Mouse (Mus musculus): Measurements from ENCODE around the gene Fras1. TPM values are rescaled to one million over a fixed set of nuclear protein-coding genes. Genes with fewer than 3 reads are reported as not detected.

Gene Fras1
- polyA plus RNA-seq, 1 experiment from 2014 or later, result 3.4 TPM

- TF ChIP-seq CTCF (IDR thresholded peaks at IDR 0.05; ENCODE audit: low read depth), result no peak
- TF ChIP-seq EP300 (optimal IDR thresholded peaks at IDR 0.05), result no peak
- no peaks in the 10 kb centered on the region for H3K27me3 ChIP-seq (ENCODE audit: control insufficient read depth, insufficient read depth, low read length)
- WGBS, result 70% methylated on average over 2 of the region's 2 CpGs
- DNase-seq (ENCODE audit: low spot score) (no peak), ATAC-seq (ENCODE audit: low FRiP score, low TSS enrichment) (no peak)
- no peaks in the 10 kb centered on the region for H3K4me1 ChIP-seq (replicated peaks; ENCODE audit: control insufficient read depth, insufficient read depth)
- H3K27ac ChIP-seq (replicated peaks), result no peak overlapping the region
- no peaks in the 10 kb centered on the region for H3K9me3 ChIP-seq (ENCODE audit: control insufficient read depth, low read length)
- H3K9ac ChIP-seq (ENCODE audit: low read length), result no peak overlapping the region
- H3K4me2 ChIP-seq (replicated peaks; ENCODE audit: low read depth), result no peak overlapping the region
- H3K4me3 ChIP-seq (ENCODE audit: low read depth, low read length), result no peak overlapping the region
- no peaks in the 10 kb centered on the region for H3K36me3 ChIP-seq (ENCODE audit: control insufficient read depth, insufficient read depth, low read length)
Observed at GRCm38 (mm10) chr5:96455241-96455640, 81.5 kb downstream of the Fras1 start.

- Histone ChIP-seq H3K27me3 (ENCODE audit: control insufficient read depth, insufficient read depth, low read length) (no peaks in the 10 kb centered on the region), H3K4me3 (ENCODE audit: low read depth, low read length) (no peak overlapping the region), H3K27ac (replicated peaks) (no peak overlapping the region), H3K4me1 (replicated peaks; ENCODE audit: control insufficient read depth, insufficient read depth) (no peaks in the 10 kb centered on the region), H3K9ac (ENCODE audit: low read length) (no peak overlapping the region), H3K36me3 (ENCODE audit: control insufficient read depth, insufficient read depth, low read length) (no peaks in the 10 kb centered on the region), H3K4me2 (replicated peaks; ENCODE audit: low read depth) (no peak overlapping the region), H3K9me3 (ENCODE audit: control insufficient read depth, low read length) (no peaks in the 10 kb centered on the region)
- TF ChIP-seq EP300 (optimal IDR thresholded peaks at IDR 0.05) (no peak), CTCF (IDR thresholded peaks at IDR 0.05; ENCODE audit: low read depth) (no peak)
- DNase-seq (ENCODE audit: low spot score) (no peak), ATAC-seq (ENCODE audit: low FRiP score, low TSS enrichment) (no peak; the same call in 1 of the 2 replicates)
- WGBS, result 34% methylated on average over 4 of the region's 4 CpGs
Observed at GRCm38 (mm10) chr5:96457436-96457958, 83.7 kb downstream of the Fras1 start.

- ATAC-seq (ENCODE audit: low FRiP score, low TSS enrichment) (no peak), DNase-seq (ENCODE audit: low spot score) (no peak)
- H3K27me3 ChIP-seq (ENCODE audit: control insufficient read depth, insufficient read depth, low read length), result no peaks in the 10 kb centered on the region
- H3K4me3 ChIP-seq (ENCODE audit: low read depth, low read length), result no peak overlapping the region
- H3K4me2 ChIP-seq (replicated peaks; ENCODE audit: low read depth), result no peak overlapping the region
- no peaks in the 10 kb centered on the region for H3K4me1 ChIP-seq (replicated peaks; ENCODE audit: control insufficient read depth, insufficient read depth)
- no peaks in the 10 kb centered on the region for H3K36me3 ChIP-seq (ENCODE audit: control insufficient read depth, insufficient read depth, low read length)
- TF ChIP-seq CTCF (IDR thresholded peaks at IDR 0.05; ENCODE audit: low read depth), result no peak
- TF ChIP-seq EP300 (optimal IDR thresholded peaks at IDR 0.05), result no peak
- H3K9ac ChIP-seq (ENCODE audit: low read length), result no peak overlapping the region
- no peak overlapping the region for H3K27ac ChIP-seq (replicated peaks)
- H3K9me3 ChIP-seq (ENCODE audit: control insufficient read depth, low read length), result no peaks in the 10 kb centered on the region
- WGBS, result 48% methylated on average over 4 of the region's 4 CpGs
Observed at GRCm38 (mm10) chr5:96459605-96460004, 85.8 kb downstream of the Fras1 start.

GRCm38 (mm10) chr5:96462197-96462596, 88.4 kb downstream of the Fras1 start:
- TF ChIP-seq CTCF (IDR thresholded peaks at IDR 0.05; ENCODE audit: low read depth) (no peak), EP300 (optimal IDR thresholded peaks at IDR 0.05) (no peak)
- no peak overlapping the region for H3K4me3 ChIP-seq (ENCODE audit: low read depth, low read length)
- 90% methylated on average over 2 of the region's 2 CpGs for WGBS
- H3K27me3 ChIP-seq (ENCODE audit: control insufficient read depth, insufficient read depth, low read length), result no peaks in the 10 kb centered on the region
- H3K27ac ChIP-seq (replicated peaks), result no peak overlapping the region
- no peaks in the 10 kb centered on the region for H3K9me3 ChIP-seq (ENCODE audit: control insufficient read depth, low read length)
- H3K36me3 ChIP-seq (ENCODE audit: control insufficient read depth, insufficient read depth, low read length), result no peaks in the 10 kb centered on the region
- DNase-seq (ENCODE audit: low spot score) (no peak), ATAC-seq (ENCODE audit: low FRiP score, low TSS enrichment) (no peak)
- no peak overlapping the region for H3K4me2 ChIP-seq (replicated peaks; ENCODE audit: low read depth)
- no peak overlapping the region for H3K9ac ChIP-seq (ENCODE audit: low read length)
- H3K4me1 ChIP-seq (replicated peaks; ENCODE audit: control insufficient read depth, insufficient read depth), result no peaks in the 10 kb centered on the region

- DNase-seq (ENCODE audit: low spot score) (no peak), ATAC-seq (ENCODE audit: low FRiP score, low TSS enrichment) (no peak)
- TF ChIP-seq EP300 (optimal IDR thresholded peaks at IDR 0.05) (no peak), CTCF (IDR thresholded peaks at IDR 0.05; ENCODE audit: low read depth) (no peak)
- no peaks in the 10 kb centered on the region for H3K4me1 ChIP-seq (replicated peaks; ENCODE audit: control insufficient read depth, insufficient read depth)
- no peak overlapping the region for H3K9ac ChIP-seq (ENCODE audit: low read length)
- no peak overlapping the region for H3K4me2 ChIP-seq (replicated peaks; ENCODE audit: low read depth)
- no peak overlapping the region for H3K27ac ChIP-seq (replicated peaks)
- H3K27me3 ChIP-seq (ENCODE audit: control insufficient read depth, insufficient read depth, low read length), result no peaks in the 10 kb centered on the region
- no peaks in the 10 kb centered on the region for H3K9me3 ChIP-seq (ENCODE audit: control insufficient read depth, low read length)
- 30% methylated on average over 7 of the region's 7 CpGs for WGBS
- no peaks in the 10 kb centered on the region for H3K36me3 ChIP-seq (ENCODE audit: control insufficient read depth, insufficient read depth, low read length)
- no peak overlapping the region for H3K4me3 ChIP-seq (ENCODE audit: low read depth, low read length)
Observed at GRCm38 (mm10) chr5:96466461-96466860, 92.7 kb downstream of the Fras1 start.

- Histone ChIP-seq H3K27me3 (ENCODE audit: control insufficient read depth, insufficient read depth, low read length) (no peaks in the 10 kb centered on the region), H3K9ac (ENCODE audit: low read length) (no peak overlapping the region), H3K27ac (replicated peaks) (no peak overlapping the region), H3K36me3 (ENCODE audit: control insufficient read depth, insufficient read depth, low read length) (no peaks in the 10 kb centered on the region), H3K4me3 (ENCODE audit: low read depth, low read length) (no peak overlapping the region), H3K4me1 (replicated peaks; ENCODE audit: control insufficient read depth, insufficient read depth) (no peaks in the 10 kb centered on the region), H3K4me2 (replicated peaks; ENCODE audit: low read depth) (no peak overlapping the region), H3K9me3 (ENCODE audit: control insufficient read depth, low read length) (no peaks in the 10 kb centered on the region)
- DNase-seq (ENCODE audit: low spot score), result no peak
- WGBS, result 22% methylated on average over 3 of the region's 3 CpGs
- TF ChIP-seq EP300 (optimal IDR thresholded peaks at IDR 0.05) (no peak), CTCF (IDR thresholded peaks at IDR 0.05; ENCODE audit: low read depth) (no peak)
- no peak for ATAC-seq (ENCODE audit: low FRiP score, low TSS enrichment)
Observed at GRCm38 (mm10) chr5:96471995-96472394, 98.2 kb downstream of the Fras1 start.

All from stomach, postnatal 0 days (tissue).